Mouse (Mus musculus) retina, postnatal 1 day (tissue): ENCODE data around the gene Sbk1.
"Not testable (repeated sequence)": the region's sequence is repeated elsewhere in the genome, so short reads cannot be mapped to it uniquely, and the experiment has no call there.

Experiments
- DNase-seq: peaks from one replicate; pipeline ENCODE4 v3.0.0-alpha.2; 2012

Sbk1 gene

DNA sequence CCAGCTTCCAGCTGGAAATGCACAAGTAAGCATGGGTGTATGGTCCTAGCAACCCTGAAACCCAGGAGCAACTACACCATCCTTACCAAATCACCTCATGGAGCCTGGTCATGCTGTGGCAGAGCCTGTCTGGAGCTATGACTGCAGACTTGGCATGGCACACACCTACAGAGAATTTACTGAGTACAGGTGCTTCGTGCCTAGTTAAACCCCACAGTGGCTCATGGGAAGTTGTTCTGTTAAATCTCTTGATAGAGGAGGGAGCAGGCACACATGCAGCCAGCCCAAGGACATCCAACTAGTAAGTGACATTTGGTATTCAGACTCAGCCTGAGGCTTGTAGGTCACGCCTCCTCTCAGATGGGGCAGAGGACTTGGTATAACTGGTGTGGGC lies 15.7 kb downstream of the Sbk1 start:
- no peak for DNase-seq

DNA sequence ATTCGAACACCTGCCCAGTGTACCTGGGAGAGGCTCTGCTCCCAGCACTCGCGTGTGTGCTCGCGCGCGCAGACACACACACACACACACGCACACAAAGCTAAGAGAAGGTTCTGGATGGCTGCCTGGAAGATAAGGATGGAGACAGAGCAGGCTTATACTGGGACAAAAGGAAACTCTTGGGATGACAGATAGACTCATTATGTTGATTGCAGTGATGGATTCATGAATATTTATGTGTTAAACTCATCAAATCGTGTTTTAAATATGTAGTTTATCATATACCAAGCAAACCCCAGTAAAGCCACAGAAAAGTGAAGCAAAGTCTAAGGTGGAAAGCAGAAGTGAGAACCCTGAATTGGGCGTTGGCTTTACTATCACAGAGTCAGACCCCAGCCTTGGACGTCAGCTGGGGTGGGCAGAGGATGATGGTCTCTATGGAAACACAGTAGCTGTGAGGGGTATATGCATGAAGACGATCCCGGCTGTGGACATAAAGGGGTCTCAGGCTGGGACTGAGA lies 16.2 kb downstream of the Sbk1 start:
- DNase-seq: no peak

DNA sequence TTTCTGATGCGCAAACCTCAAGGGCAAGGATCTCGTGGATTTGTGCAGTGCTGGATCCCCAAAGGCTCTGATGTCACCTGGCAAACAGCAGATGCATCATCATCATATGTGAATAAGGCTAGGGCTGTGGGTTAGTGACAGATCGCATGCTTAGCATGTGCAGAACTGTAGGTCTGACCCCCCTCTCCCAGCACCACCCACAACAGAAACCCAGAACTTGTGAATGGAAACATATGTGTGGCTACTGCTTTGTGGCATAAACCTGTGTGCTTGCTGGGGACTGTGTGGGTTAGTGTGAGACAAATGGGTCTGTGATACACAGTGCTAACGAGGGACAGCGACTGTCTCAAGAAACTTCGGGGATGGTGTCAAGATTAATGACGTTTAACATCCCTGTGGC lies 17.0 kb downstream of the Sbk1 start:
- DNase-seq: no peak

DNA sequence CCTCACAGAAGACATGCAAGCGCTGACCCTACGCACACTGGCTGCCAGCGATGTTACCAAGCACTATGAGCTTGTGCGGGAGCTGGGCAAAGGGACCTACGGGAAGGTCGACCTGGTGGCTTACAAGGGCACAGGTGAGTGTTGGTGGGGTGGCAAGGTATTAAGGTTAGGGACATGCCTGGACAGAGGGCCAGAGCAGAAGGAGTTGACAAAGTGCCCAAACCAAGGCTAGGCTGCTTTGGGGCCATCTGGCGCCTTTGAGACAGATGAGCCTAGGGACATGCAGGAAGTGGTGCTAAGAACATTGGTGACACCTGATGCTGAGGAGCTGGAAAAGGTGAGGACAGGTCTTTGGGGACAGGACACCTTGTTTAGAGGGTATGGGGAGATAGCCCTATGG lies 17.5 kb downstream of the Sbk1 start:
- no peak for DNase-seq

DNA sequence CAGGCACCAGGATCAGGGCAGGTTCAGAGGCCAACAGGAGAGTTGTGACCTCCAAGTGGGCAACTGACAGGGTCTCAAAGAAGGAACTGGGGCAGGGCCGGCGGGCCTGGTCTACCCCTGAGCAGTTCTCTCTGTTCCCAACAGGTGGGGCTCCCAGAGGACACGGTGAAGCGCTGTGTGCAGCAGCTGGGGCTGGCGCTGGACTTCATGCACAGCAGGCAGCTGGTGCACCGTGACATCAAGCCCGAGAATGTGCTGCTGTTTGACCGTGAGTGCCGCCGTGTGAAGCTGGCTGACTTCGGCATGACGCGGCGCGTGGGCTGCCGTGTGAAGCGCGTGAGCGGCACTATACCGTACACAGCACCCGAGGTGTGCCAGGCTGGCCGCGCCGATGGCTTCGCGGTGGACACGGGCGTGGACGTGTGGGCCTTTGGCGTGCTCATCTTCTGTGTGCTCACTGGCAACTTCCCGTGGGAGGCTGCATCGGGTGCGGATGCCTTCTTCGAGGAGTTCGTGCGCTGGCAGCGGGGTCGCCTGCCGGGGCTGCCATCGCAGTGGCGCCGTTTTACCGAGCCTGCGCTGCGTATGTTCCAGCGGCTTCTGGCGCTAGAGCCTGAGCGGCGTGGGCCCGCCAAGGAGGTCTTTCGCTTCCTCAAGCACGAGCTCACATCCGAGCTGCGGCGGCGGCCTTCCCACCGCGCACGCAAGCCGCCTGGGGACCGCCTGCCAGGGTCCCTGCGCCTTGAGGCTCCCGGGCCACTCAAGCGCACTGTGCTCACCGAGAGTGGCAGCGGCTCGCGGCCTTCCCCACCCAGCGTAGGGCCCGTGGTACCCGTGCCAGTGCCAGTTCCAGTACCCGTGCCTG lies 19.5 kb downstream of the Sbk1 start:
- DNase-seq: no peak

DNA sequence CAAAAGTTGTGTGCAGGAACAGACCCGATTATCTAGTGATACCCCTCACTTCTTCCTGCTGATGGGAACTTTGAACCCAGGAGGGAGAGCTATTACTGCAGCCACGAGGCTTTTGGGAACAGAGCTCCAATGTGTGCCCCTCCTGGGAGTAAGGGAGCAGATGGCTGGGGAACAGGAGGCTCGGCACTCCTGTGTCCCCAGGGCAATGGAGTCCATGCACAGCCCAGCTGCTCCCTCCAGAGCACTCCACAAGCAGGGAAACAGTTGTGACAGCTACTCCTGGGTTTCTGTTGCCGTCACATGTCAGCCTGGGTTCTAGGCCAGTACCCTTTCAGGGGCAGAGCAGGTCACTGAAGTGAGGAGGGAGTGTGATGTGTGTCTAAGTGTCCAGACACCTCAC lies 20.7 kb downstream of the Sbk1 start:
- peak; percentile 43 for DNase-seq

DNA sequence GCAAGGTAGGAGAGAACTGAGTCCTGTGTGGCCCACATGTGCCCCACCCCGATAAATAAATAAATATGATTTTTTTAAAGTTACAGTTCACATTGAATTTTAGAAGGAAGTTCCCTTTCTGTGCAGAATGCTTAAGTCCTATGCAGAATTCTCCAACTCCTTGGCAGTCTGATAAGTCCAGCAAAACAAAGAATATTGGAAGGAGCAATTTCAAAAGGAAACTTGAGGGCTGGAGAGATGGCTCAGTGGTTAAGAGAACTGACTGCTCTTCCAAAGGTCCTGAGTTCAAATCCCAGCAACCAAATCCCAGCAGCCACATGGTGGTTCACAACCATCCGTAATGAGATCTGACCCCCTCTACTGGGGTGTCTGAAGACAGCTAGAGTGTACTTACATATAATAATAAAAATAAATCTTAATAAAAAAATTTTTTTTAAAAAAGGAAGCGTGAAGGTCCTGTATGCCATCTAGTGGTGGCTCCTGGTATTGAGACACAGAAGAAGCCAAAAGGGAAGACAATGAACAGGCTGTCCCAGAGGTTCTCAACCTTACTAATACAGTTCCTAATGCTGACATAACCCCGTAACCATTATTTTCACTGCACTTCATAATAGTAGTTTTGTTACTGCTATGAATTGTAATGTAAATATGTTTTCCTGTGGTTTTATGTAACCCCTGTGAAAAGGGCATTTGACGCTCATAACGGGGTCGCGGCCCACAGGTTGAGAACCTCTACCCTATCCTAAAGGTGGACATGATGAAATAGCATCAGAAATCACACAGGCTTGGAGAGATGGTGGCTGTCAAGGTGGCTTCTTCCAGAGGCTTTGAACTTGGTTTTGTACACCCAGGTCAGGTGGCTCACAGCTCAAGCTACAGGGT lies 25.4 kb downstream of the Sbk1 start:
- peak; percentile 73 for DNase-seq

DNA sequence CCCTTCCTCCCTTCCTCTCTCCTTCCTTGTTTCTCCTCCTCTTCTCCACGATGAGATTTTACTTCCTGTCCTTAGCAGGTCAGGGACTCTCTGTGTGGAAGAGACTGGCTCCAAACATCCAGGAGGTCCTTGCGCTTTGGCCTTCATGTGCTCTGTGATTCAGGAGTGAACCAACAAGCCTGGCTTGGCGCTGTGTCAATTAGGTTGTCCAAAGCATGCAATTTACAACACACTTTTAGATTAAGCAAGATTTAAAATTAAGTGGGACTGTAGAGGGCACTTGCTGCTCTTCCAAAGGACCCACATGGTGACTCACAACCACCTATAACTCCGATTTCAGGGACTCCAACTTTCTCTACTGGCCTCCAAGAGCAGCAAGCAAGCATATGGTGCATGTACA lies 26.4 kb downstream of the Sbk1 start:
- no peak for DNase-seq

DNA sequence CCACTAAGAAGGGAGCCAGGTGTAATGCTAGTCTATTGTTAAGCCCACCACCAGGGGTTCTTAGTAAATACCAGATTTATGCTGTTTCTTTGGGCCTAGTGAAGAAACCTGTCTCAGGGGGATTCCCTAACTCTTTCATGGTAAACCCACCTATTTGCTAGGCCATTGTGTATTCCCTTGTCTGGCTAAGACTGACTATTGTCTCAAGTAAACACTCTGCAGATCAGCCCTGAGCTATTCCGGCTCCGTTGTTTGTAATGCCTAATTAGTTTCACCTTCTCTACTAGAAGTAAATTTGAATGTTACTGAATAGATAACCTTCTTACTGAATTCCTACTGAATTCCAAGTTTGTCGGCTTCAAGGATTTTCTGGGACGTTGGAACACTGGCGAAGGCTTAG lies 29.4 kb downstream of the Sbk1 start:
- DNase-seq: not testable (repeated sequence)

DNA sequence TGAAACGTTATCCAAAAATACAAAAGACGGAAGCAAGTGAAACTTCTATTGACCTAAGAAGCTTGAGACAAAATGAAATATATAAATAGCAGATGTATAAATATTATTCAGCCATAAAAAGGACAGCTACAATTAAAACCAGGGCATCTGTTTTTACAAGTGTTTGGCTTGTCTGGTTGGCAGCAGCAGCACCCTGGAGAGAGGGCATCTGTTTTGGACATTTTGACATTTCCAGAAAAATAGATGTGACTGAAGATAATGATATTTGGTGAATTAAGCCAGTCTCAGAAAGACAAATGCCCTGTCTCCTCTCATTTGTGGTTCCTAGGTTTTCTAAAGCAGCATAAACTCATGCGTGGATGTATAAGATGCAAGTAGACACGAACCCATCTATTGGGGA lies 39.4 kb downstream of the Sbk1 start:
- no peak for DNase-seq

DNA sequence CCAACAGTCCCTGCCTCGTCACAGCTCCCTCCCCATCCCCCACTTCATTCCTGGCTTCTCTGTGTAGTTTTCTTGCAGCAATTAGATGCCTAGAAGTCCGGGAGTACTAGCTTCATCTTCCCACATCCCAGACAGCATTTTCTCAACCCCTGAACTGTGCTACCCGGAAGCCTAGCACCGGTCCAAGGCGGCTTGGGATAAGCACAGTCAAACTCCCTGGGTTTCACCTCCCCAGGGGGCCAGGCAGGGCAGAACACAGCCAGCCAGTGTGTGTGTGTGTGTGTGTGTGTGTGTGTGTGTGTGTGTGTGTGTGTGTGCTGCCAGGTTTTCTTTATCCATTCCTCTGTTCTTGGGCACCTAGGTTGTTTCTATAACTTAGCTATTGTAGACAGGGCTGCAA lies 40.9 kb downstream of the Sbk1 start:
- DNase-seq: no peak

DNA sequence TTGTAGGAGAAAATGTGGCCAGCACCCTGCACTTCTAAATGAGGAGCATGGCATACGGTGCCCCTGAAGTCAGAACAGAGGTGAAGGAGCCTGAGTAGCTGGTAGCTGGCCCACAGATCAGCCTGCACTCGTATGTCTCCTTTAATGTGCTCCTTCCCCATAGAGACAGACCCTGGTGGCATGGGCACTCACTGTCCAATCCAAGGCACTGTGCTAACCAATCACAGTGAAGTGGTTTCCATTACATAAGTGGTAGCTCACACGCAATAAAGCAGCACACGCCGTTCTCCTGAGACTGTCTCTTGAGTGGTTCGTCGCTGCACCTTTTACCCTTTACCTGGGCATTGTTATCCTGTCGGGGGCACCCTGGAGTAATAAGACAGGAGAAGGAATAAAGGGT lies 41.9 kb downstream of the Sbk1 start:
- no peak for DNase-seq

DNA sequence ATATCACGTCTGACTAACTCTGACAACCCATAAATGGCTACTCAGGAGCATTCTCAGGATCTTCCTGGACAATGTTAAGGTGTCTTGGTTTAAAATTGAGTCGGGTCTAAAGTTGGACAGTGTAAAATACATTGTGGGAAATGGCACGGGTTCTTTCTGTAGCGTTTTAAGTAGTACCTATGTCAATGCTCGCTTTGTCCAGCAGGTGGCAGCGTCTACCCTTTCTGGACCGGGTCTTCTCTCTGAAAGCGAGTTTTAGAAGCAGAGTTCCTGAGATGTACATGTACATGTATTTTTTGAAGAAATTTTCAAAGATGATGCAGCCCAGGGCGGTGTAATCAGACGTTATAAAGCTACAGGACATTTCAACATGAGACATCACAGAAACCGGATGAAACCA lies 51.3 kb downstream of the Sbk1 start:
- DNase-seq: peak; percentile 82

DNA sequence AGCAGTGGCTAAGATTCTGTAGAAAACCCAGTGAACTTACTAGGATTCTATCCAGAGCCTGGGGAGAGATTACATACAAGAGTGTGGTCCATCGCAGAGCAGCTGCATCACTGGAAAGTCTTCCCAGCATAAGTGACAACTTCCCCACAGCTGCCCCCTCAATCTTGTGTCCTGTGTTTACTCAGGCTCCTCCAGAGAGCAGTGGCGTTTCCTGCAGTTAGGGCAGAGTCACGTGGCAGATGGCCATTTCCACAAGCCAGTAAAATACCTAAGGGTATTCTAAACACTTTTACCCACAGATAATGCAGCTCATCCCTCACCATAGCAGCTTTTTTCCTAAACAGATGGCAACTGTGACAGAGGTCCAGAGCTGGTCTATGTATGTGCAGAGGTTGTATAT lies 52.4 kb downstream of the Sbk1 start:
- DNase-seq: no peak

DNA sequence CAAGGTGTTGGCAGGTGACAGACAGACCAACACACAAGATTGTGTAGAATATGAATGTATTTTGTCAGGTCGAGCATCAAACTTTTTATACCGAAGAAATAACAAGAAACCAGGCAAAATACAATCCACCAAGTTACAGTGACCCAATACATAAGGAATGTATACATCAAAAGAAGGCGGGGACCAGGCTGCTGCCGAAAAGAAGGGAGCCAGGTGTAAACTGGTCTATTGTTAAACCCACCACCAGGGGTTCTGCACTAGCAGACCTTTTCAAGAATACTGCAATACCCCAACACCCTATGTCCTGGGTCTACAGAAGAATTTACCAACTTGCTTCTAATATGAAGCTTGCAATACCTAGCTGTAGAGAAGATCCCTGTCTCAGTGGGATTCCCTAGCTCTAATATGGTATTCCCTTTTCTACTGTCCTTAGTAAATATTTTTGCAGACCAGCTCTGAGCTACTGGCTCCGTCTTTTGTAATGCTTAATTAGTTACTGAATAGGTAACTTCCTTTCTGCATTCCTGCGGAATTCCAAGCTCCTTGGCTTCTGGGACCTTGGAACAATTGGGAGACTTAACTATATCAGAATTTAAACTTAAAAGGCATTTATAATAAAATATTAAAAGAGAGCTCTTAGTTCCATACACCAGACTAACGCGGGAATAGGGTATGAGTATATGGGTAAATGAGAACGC lies 53.3 kb downstream of the Sbk1 start:
- DNase-seq: not testable (repeated sequence)

DNA sequence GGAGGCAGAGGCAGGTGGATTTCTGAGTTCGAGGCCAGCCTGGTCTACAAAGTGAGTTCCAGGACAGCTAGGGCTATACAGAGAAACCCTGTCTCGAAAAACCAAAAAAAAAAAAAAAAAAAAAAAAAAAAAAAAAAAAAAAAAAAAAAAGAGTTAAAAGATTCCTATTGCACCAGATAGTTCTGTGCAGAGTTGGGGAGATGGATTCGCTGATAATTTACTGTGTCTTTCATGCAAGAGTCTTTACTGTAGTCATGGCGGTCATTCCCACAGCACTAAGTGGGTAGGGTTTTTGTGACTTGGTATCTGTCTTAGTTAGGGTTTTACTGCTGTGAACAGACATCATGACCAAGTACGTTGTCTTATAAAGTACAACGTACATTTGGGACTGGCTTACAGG lies 56.4 kb downstream of the Sbk1 start:
- not testable (repeated sequence) for DNase-seq

DNA sequence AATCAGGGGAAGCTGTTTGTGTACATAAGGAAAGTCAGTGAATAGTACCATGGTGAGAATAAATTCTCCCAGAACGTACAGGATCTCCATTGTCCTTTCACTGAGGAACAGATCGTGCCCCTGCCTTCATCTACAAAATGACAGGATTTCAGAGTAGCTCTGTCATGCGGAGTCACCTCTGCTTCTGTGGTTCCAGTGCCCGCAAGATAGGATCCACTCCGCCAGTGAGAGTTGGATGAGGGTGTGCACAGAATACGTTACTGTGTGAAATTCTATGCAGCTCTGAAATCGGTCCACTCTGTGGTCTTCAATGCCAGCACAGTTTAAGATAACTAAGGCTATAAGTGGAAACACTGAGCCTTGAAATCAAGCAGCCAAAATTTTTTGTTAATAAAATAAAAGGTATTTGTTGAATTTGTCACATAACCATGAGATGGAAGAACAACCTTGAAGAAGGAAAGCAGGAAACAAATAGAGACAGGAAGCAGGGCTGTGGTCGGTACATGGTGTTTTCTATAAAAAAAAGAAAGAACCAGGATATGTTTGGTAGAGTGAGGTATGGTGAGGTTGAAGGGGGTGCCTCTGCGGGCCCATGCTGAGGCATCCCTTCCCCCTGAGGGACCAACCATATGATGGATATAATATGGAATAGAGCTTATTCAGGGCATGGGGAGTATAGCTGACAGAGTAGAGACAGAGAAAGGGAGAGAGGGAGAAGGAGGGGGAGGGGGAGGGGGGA lies 57.7 kb downstream of the Sbk1 start:
- DNase-seq: no peak

DNA sequence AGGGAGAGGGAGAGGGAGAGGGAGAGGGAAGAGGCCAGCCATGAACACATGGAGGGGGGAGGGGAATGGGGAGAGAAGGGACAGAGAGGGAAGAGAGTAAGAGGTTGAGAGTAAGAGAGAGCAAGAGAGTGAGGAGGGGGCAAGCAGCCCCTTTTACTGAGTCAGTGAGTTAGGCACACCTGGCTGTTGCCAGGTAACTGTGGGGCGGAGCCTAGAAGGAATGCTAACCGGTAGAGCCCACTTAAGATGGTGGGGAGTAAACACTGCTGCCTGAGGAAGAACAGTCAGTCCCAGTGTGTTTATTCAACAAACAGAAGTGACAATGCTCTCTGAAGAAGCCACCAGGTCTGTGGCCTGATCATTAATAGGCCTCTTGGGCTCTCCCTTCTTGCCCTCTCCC lies 58.3 kb downstream of the Sbk1 start:
- no peak for DNase-seq

DNA sequence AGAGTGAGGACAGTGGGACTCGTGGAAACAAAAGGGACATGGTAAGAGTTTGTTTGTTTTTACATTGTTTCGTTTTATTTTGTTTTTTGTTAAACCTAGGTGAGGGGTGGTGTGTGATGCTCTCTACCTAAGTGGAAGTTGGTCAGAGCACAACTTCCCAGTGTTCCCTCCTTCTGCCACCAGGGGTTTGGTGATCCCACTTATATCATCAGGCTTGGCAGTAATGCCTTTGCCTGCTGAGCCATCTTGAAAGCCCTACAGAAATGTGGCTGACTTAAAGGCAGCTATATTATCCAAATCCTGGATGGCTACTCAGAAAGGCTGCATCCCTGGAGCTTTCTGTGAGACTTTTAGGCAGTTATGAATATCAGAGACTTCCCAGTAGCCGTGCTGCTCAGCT lies 60.3 kb downstream of the Sbk1 start:
- DNase-seq: no peak

DNA sequence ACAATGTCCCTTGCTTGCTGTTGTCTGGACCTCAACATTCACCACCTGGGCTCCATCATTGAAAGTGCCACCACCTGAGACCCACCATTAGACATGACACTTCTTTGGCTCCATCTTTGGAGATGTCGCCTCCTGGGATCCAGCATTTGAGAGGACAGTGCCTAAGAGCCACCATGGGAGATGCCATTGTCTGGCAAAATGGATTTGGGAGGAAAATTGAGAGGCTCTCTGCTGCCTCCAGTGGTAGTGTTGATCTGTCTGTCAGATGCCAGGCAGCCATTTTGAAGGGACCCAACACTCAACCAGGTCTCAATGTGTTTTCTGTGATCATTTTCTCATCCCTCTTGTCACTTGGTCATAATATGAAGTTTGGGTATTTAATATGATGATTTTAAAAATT lies 63.1 kb downstream of the Sbk1 start:
- DNase-seq: peak; percentile 51

DNA sequence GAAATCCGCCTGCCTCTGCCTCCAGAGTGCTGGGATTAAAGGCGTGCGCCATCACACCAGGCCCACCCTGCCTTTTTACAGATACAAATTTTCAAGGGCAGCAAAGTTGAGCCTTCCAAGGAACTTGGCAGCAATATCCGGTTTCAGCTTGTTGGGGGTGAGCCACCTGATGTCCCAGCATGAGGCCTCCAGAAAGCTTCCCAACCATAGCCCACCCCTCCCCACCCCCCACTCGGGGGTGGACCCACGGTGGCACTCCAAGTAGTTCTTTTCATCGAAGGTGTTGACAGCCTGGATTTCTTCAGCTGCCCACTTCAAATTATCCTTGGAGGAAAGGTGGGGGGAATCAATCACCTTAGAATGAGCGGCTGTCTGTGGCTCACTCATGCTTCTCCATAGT lies 66.5 kb downstream of the Sbk1 start:
- DNase-seq: no peak

DNA sequence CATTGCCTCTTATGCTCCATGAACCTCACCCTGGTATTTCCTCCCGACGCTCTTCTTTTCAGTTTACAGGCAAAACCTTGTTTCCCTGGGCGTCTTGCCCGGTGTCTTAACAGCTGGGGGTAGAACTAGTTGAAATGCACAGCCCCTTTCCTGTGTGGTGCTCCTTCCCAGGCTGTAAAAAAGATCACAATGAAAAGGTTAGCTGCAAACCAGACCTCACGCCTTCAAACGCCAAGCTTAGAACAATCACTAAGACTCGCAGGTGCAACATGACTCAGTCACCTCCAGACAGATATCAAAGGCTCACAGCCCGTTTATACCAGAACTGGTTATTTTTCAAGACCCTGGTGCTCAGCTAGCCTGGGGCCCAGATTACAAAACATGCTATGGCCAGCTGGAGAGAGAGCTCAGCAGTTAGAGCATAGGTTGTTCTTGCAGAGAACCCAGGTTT lies 67.1 kb downstream of the Sbk1 start:
- DNase-seq: no peak
